Mouse (Mus musculus) NIH3T3 (cell line): ENCODE measurements around the gene Slc22a26.
"Not testable (repeated sequence)": the region's sequence is repeated elsewhere in the genome, so short reads cannot be mapped to it uniquely, and the experiment has no call there.

Experiments
- DNase-seq: peaks from one replicate; pipeline ENCODE4 v3.0.0-alpha.2; 2012; ENCODE audit warnings: low read depth

Slc22a26 gene

DNA sequence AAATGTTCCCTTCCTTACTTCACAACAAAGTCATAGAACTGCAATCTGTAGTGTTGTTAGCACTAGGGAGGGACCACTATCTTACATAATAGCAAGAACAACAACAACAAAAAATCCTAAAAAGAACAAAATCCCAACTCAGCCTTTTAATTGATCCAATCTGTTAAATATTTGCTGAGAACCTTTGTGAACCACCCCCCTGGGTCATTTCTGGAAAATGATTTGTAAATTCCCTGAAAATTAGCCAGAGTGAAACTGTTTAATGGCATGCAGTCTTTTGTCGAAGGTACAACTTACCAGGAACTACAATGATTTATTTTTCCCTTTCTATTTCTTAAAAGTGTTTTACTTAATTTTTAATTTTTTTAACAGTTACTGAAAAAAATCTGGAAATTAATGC is at the start of gene Slc22a26:
Gene Slc22a26, minus strand, starts transcription at position 97 of the 400 bp plus-strand sequence.
- DNase-seq: no peak

- no peak for DNase-seq
Observed at GRCm38 (mm10) chr19:7829851-7830250, 27.4 kb upstream of the Slc22a26 start.

- no peak for DNase-seq
Observed at GRCm38 (mm10) chr19:7790571-7790970, 11.9 kb downstream of the Slc22a26 start.

DNA sequence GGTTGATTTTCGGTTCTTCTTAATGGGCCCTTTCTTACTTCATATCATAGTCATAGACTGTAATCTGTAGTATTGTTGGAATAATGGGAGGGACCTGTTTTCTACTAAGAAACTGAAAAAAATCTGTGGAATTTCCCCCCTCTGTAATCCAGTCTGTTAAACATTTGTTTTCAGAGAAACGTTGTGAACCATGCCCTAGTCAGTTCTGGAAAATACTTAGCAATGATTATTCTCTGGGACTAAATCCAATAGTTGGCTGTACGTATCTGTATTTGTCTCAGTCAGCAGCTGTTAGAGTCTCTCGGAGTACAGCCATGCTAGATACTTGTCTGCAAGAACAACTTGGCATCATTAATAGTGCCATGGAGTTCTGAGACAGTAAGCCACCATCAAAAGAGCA is 27.2 kb downstream of the Slc22a26 start:
- DNase-seq: no peak

DNA sequence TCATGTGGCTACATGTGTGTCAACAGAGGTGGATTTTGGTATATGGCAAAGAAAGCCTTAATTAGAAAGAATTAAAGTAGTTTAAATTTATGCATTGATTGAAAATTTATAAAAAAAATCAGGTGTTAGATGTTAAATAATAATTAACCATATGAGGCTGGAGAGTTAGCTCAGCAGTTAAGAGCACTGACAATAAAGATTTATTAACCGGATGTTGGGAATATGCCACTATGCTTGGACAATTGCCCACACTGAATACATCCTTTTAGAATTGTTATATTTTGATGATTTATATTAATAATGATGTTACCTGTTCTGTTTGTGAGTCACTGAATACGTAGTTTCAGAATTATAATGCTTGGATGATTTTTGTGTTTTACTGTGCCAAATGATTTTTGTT is 36.3 kb downstream of the Slc22a26 start:
- DNase-seq: no peak

GRCm38 (mm10) chr19:7765599-7765998 is 36.9 kb downstream of the Slc22a26 start:
- DNase-seq: no peak

GRCm38 (mm10) chr19:7753371-7753770 is 49.1 kb downstream of the Slc22a26 start:
- not testable (repeated sequence) for DNase-seq
